Mouse (Mus musculus): ENCODE measurements around the gene Trappc1. TPM values are rescaled to one million over a fixed set of nuclear protein-coding genes. Genes with fewer than 3 reads are reported as not detected.

Trappc1 gene
- 183 and 187 TPM in 2 replicates for polyA plus RNA-seq (2015; fragmentation: Nextera tagmentation; extraction: Ambion mirVana)

GRCm38 (mm10) chr11:69323667-69324111 is at the start of gene Trappc1, which contains the start of gene Cntrob:
Gene Trappc1, plus strand, starts transcription at chr11:69323980.
Gene Cntrob, minus strand, starts transcription at chr11:69323775.
- no peaks in the 10 kb centered on the region for H3K9me3 ChIP-seq
- H3K27me3 ChIP-seq = peaks cover 7% of the 10 kb centered on the region; the same call in 1 of the 2 replicates
- peak within 1 kb of the TSS; percentile 84 for H3K4me2 ChIP-seq
- 0% methylated on average over 30 of the region's 30 CpGs for WGBS
- peaks cover 6% of the 10 kb centered on the region for H3K36me3 ChIP-seq
- peak within 1 kb of the TSS; percentile 56 for H3K4me3 ChIP-seq
- peak within 1 kb of the TSS; percentile 84 for H3K27ac ChIP-seq (replicated peaks)
- peak; percentile 96 for ATAC-seq (ENCODE audit: low FRiP score, low read depth)
- peaks cover 51% of the 10 kb centered on the region for H3K4me1 ChIP-seq (replicated peaks)
- peak within 1 kb of the TSS; percentile 78 for H3K9ac ChIP-seq

DNA sequence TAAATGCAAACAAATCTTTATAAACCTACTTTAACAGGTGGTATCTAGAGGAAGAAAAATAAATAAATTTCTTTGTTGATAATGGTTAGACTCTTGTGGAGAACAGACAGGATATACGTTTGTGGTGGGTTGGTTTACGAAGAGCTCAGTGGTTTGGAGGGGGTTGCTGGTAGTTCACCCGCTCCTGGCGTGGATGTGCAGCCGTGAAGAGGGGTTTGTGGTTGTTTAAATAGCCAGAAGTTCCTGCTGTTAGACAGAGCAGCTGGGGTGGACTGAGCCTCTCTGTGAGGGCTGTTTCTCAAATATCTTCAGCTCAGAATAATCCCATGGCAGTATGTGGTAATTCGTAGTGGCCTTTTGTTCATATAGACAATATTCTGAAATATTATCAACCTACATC is 48.1 kb upstream of the Trappc1 start:
- no peaks in the 10 kb centered on the region for H3K27me3 ChIP-seq
- H3K9me3 ChIP-seq = no peaks in the 10 kb centered on the region
- no peak overlapping the region for H3K9ac ChIP-seq
- H3K36me3 ChIP-seq = no peaks in the 10 kb centered on the region
- H3K4me1 ChIP-seq (replicated peaks) = no peaks in the 10 kb centered on the region
- H3K4me3 ChIP-seq = no peak overlapping the region
- no peak for ATAC-seq (ENCODE audit: low FRiP score, low read depth)
- H3K4me2 ChIP-seq = no peak overlapping the region
- H3K27ac ChIP-seq (replicated peaks) = no peak overlapping the region
- 84% methylated on average over 6 of the region's 6 CpGs for WGBS

- WGBS = 62% methylated on average over 2 of the region's 2 CpGs
Observed at GRCm38 (mm10) chr11:69276081-69276480, 47.7 kb upstream of the Trappc1 start.

DNA sequence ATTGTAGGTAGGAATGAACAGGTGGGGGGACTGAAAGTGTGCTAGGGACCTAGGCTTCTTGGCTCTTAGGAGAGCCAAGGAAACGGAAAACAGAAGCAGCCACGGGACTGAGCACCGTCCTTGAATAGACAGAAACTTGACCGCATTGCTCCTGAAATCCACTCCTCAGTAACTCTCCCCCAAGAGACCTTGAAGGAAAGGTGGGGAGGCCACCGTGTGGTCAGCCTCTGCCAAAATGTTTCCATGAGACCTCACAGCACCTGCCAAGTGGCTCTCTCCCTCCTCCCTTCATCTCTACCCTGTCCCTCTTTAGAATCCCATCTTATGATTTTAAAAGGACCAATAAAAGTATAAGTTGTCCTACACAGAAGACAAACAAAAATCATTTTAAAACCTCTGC is 46.5 kb upstream of the Trappc1 start:
- Histone ChIP-seq H3K4me2 (no peak overlapping the region), H3K36me3 (no peaks in the 10 kb centered on the region), H3K4me1 (replicated peaks) (no peaks in the 10 kb centered on the region), H3K4me3 (no peak overlapping the region), H3K9ac (no peak overlapping the region), H3K9me3 (no peaks in the 10 kb centered on the region), H3K27me3 (no peaks in the 10 kb centered on the region), H3K27ac (replicated peaks) (no peak overlapping the region)
- 67% methylated on average over 5 of the region's 5 CpGs for WGBS
- no peak for ATAC-seq (ENCODE audit: low FRiP score, low read depth)

More at GRCm38 (mm10) chr11:69276081-69276480, 47.7 kb upstream of the Trappc1 start:
- no peaks in the 10 kb centered on the region for H3K36me3 ChIP-seq
- ATAC-seq (ENCODE audit: low FRiP score, low read depth) = no peak
- no peaks in the 10 kb centered on the region for H3K9me3 ChIP-seq
- H3K4me3 ChIP-seq = no peak overlapping the region
- H3K9ac ChIP-seq = no peak overlapping the region
- H3K4me2 ChIP-seq = no peak overlapping the region
- no peaks in the 10 kb centered on the region for H3K27me3 ChIP-seq
- H3K4me1 ChIP-seq (replicated peaks) = no peaks in the 10 kb centered on the region
- H3K27ac ChIP-seq (replicated peaks) = no peak overlapping the region

DNA sequence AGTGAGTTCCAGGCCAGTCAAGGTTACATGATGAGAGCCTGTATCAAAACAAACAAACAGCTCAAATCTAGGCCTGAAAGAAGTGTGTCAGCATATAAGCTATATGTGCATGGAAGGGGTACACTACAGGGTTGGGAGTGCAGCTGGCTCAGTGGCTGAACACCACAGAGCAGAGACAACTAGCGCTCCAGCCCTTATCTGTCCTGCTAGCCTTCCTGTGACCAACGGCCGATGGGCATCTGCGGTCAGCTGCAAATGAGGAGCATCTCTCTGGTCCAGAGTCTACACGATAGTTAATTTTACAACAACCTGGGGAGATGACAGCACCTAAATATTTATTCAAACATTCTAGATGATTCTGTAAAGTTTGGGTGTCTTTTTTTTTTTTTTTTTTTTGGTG is 32.7 kb upstream of the Trappc1 start:
- no peak for ATAC-seq (ENCODE audit: low FRiP score, low read depth)
- Histone ChIP-seq H3K36me3 (no peaks in the 10 kb centered on the region; the same call in 1 of the 2 replicates), H3K4me3 (no peak overlapping the region), H3K4me1 (replicated peaks) (no peaks in the 10 kb centered on the region), H3K27me3 (no peaks in the 10 kb centered on the region), H3K9ac (no peak overlapping the region), H3K27ac (replicated peaks) (no peak overlapping the region), H3K9me3 (no peaks in the 10 kb centered on the region), H3K4me2 (no peak overlapping the region)
- 93% methylated on average over 5 of the region's 5 CpGs for WGBS

DNA sequence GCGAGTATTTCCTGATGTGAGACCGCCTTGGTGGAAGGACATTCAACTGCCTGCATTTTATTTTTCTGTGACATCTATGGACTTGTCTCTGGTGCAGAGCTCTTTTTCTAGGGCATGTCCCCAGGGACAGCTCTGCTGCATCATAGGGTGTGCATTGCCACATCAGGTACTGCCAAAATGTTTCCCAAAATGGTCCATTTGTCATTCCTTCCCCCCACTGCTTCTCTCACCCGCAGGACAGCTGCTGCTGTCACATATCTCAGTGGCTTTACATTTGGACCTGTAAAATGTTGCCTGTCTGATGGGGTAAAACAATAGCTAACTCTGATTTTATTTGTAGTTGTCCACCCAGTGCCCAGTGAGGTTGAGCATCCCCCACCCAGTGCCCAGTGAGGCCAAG is 28.5 kb upstream of the Trappc1 start:
- H3K27ac ChIP-seq (replicated peaks) = no peak overlapping the region
- WGBS = 92% methylated on average over 3 of the region's 3 CpGs
- H3K4me2 ChIP-seq = no peak overlapping the region
- no peak overlapping the region for H3K9ac ChIP-seq
- no peak overlapping the region for H3K4me3 ChIP-seq
- no peaks in the 10 kb centered on the region for H3K4me1 ChIP-seq (replicated peaks)
- no peaks in the 10 kb centered on the region for H3K9me3 ChIP-seq
- H3K36me3 ChIP-seq = peaks cover 12% of the 10 kb centered on the region
- no peaks in the 10 kb centered on the region for H3K27me3 ChIP-seq
- ATAC-seq (ENCODE audit: low FRiP score, low read depth) = no peak

GRCm38 (mm10) chr11:69297799-69298198 is 26.0 kb upstream of the Trappc1 start:
- ATAC-seq (ENCODE audit: low FRiP score, low read depth) = no peak
- Histone ChIP-seq H3K4me3 (no peak overlapping the region), H3K4me2 (no peak overlapping the region), H3K9ac (no peak overlapping the region), H3K36me3 (peaks cover 12% of the 10 kb centered on the region), H3K4me1 (replicated peaks) (no peaks in the 10 kb centered on the region), H3K27ac (replicated peaks) (no peak overlapping the region), H3K9me3 (no peaks in the 10 kb centered on the region), H3K27me3 (no peaks in the 10 kb centered on the region)
- WGBS = 92% methylated on average over 2 of the region's 2 CpGs

- no peak overlapping the region for H3K4me2 ChIP-seq
- no peaks in the 10 kb centered on the region for H3K27me3 ChIP-seq
- no peaks in the 10 kb centered on the region for H3K4me1 ChIP-seq (replicated peaks)
- H3K9me3 ChIP-seq = no peaks in the 10 kb centered on the region
- no peak overlapping the region for H3K4me3 ChIP-seq
- no peak for ATAC-seq (ENCODE audit: low FRiP score, low read depth)
- no peak overlapping the region for H3K27ac ChIP-seq (replicated peaks)
- WGBS = 67% methylated on average over 7 of the region's 7 CpGs
- peaks cover 12% of the 10 kb centered on the region for H3K36me3 ChIP-seq
- no peak overlapping the region for H3K9ac ChIP-seq
Observed at GRCm38 (mm10) chr11:69298231-69298630, 25.5 kb upstream of the Trappc1 start.

DNA sequence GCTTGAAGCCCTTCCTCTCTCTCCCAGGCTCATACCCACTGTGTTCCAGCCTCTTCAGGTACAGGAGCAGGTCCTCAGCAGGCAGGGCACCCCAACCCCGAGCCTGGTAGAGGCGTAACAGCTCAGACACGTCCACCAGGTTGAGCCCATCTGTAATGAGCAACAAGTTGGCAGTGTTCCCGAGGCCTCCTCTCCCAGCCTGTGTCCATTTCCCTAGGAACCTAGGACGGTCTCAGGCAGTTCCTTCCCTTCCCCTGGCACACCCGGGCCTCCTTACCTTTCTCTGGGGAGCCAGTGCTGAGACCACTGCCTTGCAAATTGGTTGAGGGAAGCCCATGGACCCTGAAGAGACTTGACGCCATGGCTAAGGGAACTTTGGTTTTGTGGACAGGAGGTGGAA is 21.0 kb upstream of the Trappc1 start:
- Histone ChIP-seq H3K36me3 (peaks cover 33% of the 10 kb centered on the region), H3K27me3 (no peaks in the 10 kb centered on the region), H3K9me3 (no peaks in the 10 kb centered on the region), H3K27ac (replicated peaks) (no peak overlapping the region), H3K4me2 (no peak overlapping the region), H3K9ac (no peak overlapping the region), H3K4me3 (no peak overlapping the region), H3K4me1 (replicated peaks) (no peaks in the 10 kb centered on the region)
- WGBS = 81% methylated on average over 7 of the region's 7 CpGs
- no peak for ATAC-seq (ENCODE audit: low FRiP score, low read depth)

DNA sequence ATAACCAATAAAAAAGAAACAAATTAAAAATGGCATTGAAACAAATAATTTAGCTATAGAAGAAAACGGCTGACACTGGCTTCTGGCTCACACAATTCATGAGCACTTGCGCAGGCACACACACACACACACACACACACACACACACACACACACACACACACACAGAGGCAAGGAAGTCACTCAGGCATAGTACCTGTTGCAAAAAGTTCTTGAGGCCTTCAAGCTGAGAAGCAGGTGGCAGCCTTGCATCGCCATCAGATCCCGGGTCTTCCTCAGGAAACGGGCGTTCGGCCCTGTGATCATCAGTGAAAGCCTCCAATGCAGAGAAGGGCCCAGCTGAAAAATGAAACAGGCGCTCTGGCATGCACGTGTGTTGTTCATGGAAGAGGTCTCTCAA is 18.5 kb upstream of the Trappc1 start:
- no peak overlapping the region for H3K4me3 ChIP-seq
- no peak overlapping the region for H3K27ac ChIP-seq (replicated peaks)
- H3K9ac ChIP-seq = no peak overlapping the region
- WGBS = 93% methylated on average over 9 of the region's 9 CpGs
- no peak for ATAC-seq (ENCODE audit: low FRiP score, low read depth)
- H3K4me2 ChIP-seq = no peak overlapping the region
- H3K4me1 ChIP-seq (replicated peaks) = no peaks in the 10 kb centered on the region
- no peaks in the 10 kb centered on the region for H3K9me3 ChIP-seq
- peaks cover 43% of the 10 kb centered on the region for H3K36me3 ChIP-seq
- no peaks in the 10 kb centered on the region for H3K27me3 ChIP-seq

- no peaks in the 10 kb centered on the region for H3K27me3 ChIP-seq
- no peak overlapping the region for H3K27ac ChIP-seq (replicated peaks)
- no peak for ATAC-seq (ENCODE audit: low FRiP score, low read depth)
- H3K9ac ChIP-seq = no peak overlapping the region
- H3K4me2 ChIP-seq = no peak overlapping the region
- no peak overlapping the region for H3K4me3 ChIP-seq
- peaks cover 50% of the 10 kb centered on the region for H3K36me3 ChIP-seq
- no peaks in the 10 kb centered on the region for H3K4me1 ChIP-seq (replicated peaks)
- H3K9me3 ChIP-seq = no peaks in the 10 kb centered on the region
- 98% methylated on average over 2 of the region's 2 CpGs for WGBS
Observed at GRCm38 (mm10) chr11:69306039-69306438, 17.7 kb upstream of the Trappc1 start.

DNA sequence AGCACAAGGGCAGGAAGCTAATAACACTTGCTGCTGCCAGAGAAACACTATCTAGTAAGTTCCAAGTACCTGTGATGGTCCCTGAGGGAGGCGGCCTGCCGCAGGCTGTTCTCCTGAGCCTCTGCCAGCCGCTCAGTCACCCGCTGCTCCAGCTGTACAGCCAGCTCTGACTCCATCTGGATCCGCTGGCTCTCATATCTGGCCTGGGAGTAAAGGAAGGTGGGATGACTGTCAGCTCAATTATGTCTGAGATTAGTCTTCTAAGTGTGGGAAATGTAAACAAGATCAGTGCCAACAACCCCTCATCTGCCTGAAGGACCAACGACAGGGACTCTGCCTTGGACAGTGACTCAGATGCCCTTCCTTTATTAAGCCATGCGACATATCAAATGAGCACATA is 12.5 kb upstream of the Trappc1 start:
- H3K4me3 ChIP-seq = no peak overlapping the region
- no peaks in the 10 kb centered on the region for H3K9me3 ChIP-seq
- H3K4me1 ChIP-seq (replicated peaks) = peaks cover 4% of the 10 kb centered on the region
- peaks cover 67% of the 10 kb centered on the region for H3K36me3 ChIP-seq
- H3K9ac ChIP-seq = no peak overlapping the region
- H3K27me3 ChIP-seq = no peaks in the 10 kb centered on the region
- H3K27ac ChIP-seq (replicated peaks) = no peak overlapping the region
- ATAC-seq (ENCODE audit: low FRiP score, low read depth) = no peak
- 58% methylated on average over 7 of the region's 7 CpGs for WGBS
- H3K4me2 ChIP-seq = no peak overlapping the region

- Histone ChIP-seq H3K4me2 (no peak overlapping the region), H3K9me3 (no peaks in the 10 kb centered on the region), H3K27ac (replicated peaks) (no peak overlapping the region), H3K4me3 (no peak overlapping the region), H3K36me3 (peaks cover 40% of the 10 kb centered on the region), H3K27me3 (no peaks in the 10 kb centered on the region), H3K4me1 (replicated peaks) (peaks cover 4% of the 10 kb centered on the region), H3K9ac (no peak overlapping the region)
- WGBS = 96% methylated on average over 6 of the region's 6 CpGs
- ATAC-seq (ENCODE audit: low FRiP score, low read depth) = no peak
Observed at GRCm38 (mm10) chr11:69316361-69316760, 7.4 kb upstream of the Trappc1 start.
